Mouse (Mus musculus): ENCODE measurements at regions not wholly inside any gene's neighbourhood (a gene's known extent, or its start where the extent isn't known, plus 50 kb on each side); places are given as distances from the start of the nearest gene placed in this dataset.

- H3K4me1 ChIP-seq (ENCODE audit: control insufficient read depth, insufficient read depth, low read length) = peaks cover 3% of the 10 kb centered on the region; the same call in 1 of the 2 replicates
- H3K27ac ChIP-seq (ENCODE audit: insufficient read depth, low read length) = peak overlapping the region; percentile 29; the same call in 1 of the 2 replicates
- no peak overlapping the region for H3K4me3 ChIP-seq (ENCODE audit: insufficient read depth, low read length)
- TF ChIP-seq CTCF (IDR thresholded peaks at IDR 0.05; ENCODE audit: extremely low read depth, insufficient read depth, low read length) (no peak), POLR2A (IDR thresholded peaks at IDR 0.05; ENCODE audit: extremely low read depth, insufficient read depth, low read length) (no peak)
These were observed 130.4 kb upstream of the Plxnc1 start for GRCm38 (mm10) chr10:95074959-95075590.

DNA sequence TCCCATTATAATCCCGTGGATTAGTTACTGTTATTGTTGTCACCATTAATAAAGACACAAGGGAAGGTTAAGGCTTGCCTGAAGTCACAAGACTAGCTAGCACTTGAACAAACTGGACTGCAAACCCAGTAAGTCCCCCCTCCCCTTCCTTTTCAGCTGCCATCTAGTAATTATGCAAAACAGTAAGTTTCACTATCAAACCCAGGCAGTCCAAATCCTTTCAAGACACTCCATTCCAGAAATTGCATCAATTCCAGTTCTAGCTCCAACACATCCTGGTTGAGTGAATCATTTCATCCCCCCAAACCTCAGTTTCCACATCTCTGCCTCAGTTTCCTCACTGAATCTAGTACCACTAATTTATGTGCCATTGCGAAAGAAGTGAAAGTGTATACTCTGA is 129.7 kb upstream of the Plxnc1 start:
- Histone ChIP-seq H3K4me1 (ENCODE audit: control insufficient read depth, insufficient read depth, low read length) (peaks cover 3% of the 10 kb centered on the region; the same call in 1 of the 2 replicates), H3K4me3 (ENCODE audit: insufficient read depth, low read length) (no peak overlapping the region), H3K27ac (ENCODE audit: insufficient read depth, low read length) (no peak overlapping the region)
- TF ChIP-seq POLR2A (IDR thresholded peaks at IDR 0.05; ENCODE audit: extremely low read depth, insufficient read depth, low read length) (no peak), CTCF (IDR thresholded peaks at IDR 0.05; ENCODE audit: extremely low read depth, insufficient read depth, low read length) (no peak)

- Histone ChIP-seq H3K4me1 (ENCODE audit: control insufficient read depth, insufficient read depth, low read length) (no peaks in the 10 kb centered on the region), H3K4me3 (ENCODE audit: insufficient read depth, low read length) (no peak overlapping the region)
- TF ChIP-seq CTCF (IDR thresholded peaks at IDR 0.05; ENCODE audit: extremely low read depth, insufficient read depth, low read length) (no peak), POLR2A (IDR thresholded peaks at IDR 0.05; ENCODE audit: extremely low read depth, insufficient read depth, low read length) (no peak)
These were observed 123.3 kb upstream of the Plxnc1 start for GRCm38 (mm10) chr10:95067971-95068370.

DNA sequence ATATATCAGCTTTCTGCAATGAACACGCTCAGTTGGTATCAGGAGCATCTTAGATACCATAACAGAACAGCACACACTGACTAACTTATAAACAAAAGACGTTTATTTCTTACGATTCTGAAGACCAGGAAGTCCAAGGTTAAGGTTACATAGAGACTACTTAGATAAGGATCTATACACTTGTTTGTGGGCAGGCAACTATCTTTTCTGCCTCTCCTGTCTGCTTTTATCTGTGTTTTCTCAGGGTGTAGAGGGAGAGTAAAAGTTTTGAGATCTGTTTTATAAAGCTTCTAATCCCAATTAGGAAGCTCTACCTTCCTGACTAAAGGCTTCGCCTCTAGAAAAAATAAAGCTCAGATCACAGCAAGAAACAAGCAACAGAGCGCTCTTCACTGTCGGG is 122.1 kb upstream of the Plxnc1 start:
- Histone ChIP-seq H3K27ac (ENCODE audit: insufficient read depth, low read length) (no peak overlapping the region), H3K4me3 (ENCODE audit: insufficient read depth, low read length) (no peak overlapping the region), H3K4me1 (ENCODE audit: control insufficient read depth, insufficient read depth, low read length) (no peaks in the 10 kb centered on the region)
- TF ChIP-seq POLR2A (IDR thresholded peaks at IDR 0.05; ENCODE audit: extremely low read depth, insufficient read depth, low read length) (no peak), CTCF (IDR thresholded peaks at IDR 0.05; ENCODE audit: extremely low read depth, insufficient read depth, low read length) (no peak)

More at GRCm38 (mm10) chr10:95067971-95068370, 123.3 kb upstream of the Plxnc1 start:
- H3K27ac ChIP-seq (ENCODE audit: insufficient read depth, low read length) = no peak overlapping the region

DNA sequence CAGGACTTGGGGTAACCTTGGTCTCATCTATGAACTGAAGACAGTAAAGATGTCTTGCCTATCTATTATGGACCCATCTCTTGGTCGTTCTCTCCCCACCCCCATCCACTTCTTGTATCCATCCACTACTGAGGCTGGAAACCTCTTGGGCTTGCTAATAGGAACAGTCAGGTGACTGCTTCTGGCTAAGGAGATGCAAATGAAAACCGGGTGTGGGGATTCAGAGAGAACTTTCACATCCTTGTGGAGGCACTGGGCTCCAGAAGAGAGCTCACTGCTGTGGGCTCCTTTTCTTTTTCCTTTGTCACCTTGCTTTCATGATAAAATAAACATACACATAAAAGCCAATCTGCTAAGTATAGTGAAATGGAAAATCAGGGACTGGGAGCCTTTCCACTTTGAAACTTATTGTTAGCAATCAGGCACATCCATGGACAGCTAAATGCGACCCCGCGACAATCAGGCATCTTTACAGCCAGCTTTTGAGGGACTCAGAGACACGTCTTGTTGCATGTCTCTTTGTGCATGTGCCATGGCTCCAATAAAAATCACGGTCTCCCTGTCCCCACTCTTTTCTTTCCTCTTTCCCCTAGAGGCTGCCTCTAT is 115.0 kb upstream of the Plxnc1 start:
- TF ChIP-seq POLR2A (IDR thresholded peaks at IDR 0.05; ENCODE audit: extremely low read depth, insufficient read depth, low read length) (no peak), CTCF (IDR thresholded peaks at IDR 0.05; ENCODE audit: extremely low read depth, insufficient read depth, low read length) (no peak)
- H3K4me1 ChIP-seq (ENCODE audit: control insufficient read depth, insufficient read depth, low read length) = no peaks in the 10 kb centered on the region
- H3K4me3 ChIP-seq (ENCODE audit: insufficient read depth, low read length) = no peak overlapping the region
- no peak overlapping the region for H3K27ac ChIP-seq (ENCODE audit: insufficient read depth, low read length)

DNA sequence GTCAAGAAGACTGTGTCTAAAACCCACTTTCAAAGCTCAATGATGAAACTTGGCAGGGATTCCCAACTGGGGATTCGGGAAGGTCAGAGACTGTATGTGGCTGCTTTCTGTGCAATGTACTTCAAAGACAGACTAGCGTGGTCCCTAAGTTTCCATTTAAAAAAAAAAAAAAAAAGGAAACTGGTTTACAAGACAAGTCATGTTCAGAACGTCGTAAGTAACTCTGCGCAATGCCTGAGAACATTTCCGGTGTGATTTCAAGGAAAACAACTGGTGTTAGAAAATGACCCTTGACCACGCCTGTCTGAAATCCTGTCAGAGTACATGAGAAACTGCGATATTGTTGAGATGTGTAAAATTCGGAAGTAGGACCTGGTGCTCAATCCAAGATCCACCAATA is 114.4 kb upstream of the Plxnc1 start:
- no peak for TF ChIP-seq CTCF (IDR thresholded peaks at IDR 0.05; ENCODE audit: extremely low read depth, insufficient read depth, low read length)
- Histone ChIP-seq H3K27ac (ENCODE audit: insufficient read depth, low read length) (no peak overlapping the region), H3K4me3 (ENCODE audit: insufficient read depth, low read length) (no peak overlapping the region), H3K4me1 (ENCODE audit: control insufficient read depth, insufficient read depth, low read length) (no peaks in the 10 kb centered on the region)

DNA sequence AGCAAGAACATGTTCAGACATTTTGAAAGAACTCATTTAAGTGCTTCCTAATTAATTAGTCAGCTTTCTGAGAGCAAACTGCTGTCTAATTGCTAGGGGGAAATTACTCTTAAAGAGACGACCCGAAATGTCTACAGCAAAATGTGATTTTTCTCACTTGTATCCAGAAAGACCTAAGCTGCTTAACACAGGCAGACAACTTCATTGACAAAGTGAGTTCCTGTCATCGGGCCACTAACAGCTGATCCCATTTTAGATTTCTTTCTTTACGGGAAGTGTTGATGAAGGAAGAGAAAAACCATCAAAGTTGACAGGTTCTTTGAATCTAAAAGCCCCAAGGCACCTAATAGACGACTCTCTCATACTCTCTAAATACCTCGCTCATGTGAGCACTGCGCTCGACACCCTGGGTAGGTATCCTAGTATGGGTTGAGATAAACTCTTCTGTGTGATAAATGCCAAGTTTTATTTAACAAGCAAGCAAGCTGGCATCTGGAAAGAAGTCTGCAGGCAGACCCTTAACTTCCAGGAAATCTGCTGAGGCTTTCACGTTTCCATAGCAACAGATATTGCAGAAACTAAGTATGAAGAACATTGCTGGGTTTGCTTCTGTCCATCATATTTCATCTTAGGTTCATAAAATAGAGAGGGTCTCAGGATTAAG is 112.5 kb upstream of the Plxnc1 start:
- no peak overlapping the region for H3K27ac ChIP-seq (ENCODE audit: insufficient read depth, low read length)
- H3K4me3 ChIP-seq (ENCODE audit: insufficient read depth, low read length) = no peak overlapping the region
- TF ChIP-seq CTCF (IDR thresholded peaks at IDR 0.05; ENCODE audit: extremely low read depth, insufficient read depth, low read length) (no peak), POLR2A (IDR thresholded peaks at IDR 0.05; ENCODE audit: extremely low read depth, insufficient read depth, low read length) (no peak)
- H3K4me1 ChIP-seq (ENCODE audit: control insufficient read depth, insufficient read depth, low read length) = no peaks in the 10 kb centered on the region

- H3K4me1 ChIP-seq (ENCODE audit: control insufficient read depth, insufficient read depth, low read length) = no peaks in the 10 kb centered on the region
- no peak overlapping the region for H3K4me3 ChIP-seq (ENCODE audit: insufficient read depth, low read length)
- TF ChIP-seq CTCF (IDR thresholded peaks at IDR 0.05; ENCODE audit: extremely low read depth, insufficient read depth, low read length) (no peak), POLR2A (IDR thresholded peaks at IDR 0.05; ENCODE audit: extremely low read depth, insufficient read depth, low read length) (no peak)
- no peak overlapping the region for H3K27ac ChIP-seq (ENCODE audit: insufficient read depth, low read length)
These were observed 111.9 kb upstream of the Plxnc1 start for GRCm38 (mm10) chr10:95056541-95056940.

- no peak overlapping the region for H3K4me3 ChIP-seq (ENCODE audit: insufficient read depth, low read length)
- H3K27ac ChIP-seq (ENCODE audit: insufficient read depth, low read length) = no peak overlapping the region
- no peaks in the 10 kb centered on the region for H3K4me1 ChIP-seq (ENCODE audit: control insufficient read depth, insufficient read depth, low read length)
- TF ChIP-seq CTCF (IDR thresholded peaks at IDR 0.05; ENCODE audit: extremely low read depth, insufficient read depth, low read length) = no peak
- no peak for TF ChIP-seq POLR2A (IDR thresholded peaks at IDR 0.05; ENCODE audit: extremely low read depth, insufficient read depth, low read length)
These were observed 110.2 kb upstream of the Plxnc1 start for GRCm38 (mm10) chr10:95054869-95055268.

DNA sequence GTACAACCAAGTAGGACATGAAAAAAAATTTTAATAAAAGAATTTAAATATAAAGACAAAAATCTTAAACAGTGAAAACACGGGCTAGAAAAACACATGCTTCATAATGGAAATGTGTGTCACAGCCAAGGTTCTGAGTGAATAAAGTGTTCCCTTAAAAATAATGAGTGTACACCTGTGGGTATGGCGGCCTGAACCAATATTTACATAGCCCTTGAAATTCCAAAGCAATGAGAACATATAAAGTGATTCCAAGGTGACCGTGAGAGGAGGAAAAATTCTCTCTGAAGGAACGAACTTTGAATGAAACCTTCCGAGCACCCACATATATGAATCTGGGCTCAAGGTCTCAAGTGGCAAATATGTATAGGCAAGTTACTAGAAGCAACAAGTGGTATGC is 104.2 kb upstream of the Plxnc1 start:
- no peak overlapping the region for H3K4me3 ChIP-seq (ENCODE audit: insufficient read depth, low read length)
- H3K27ac ChIP-seq (ENCODE audit: insufficient read depth, low read length) = no peak overlapping the region
- TF ChIP-seq POLR2A (IDR thresholded peaks at IDR 0.05; ENCODE audit: extremely low read depth, insufficient read depth, low read length) (no peak), CTCF (IDR thresholded peaks at IDR 0.05; ENCODE audit: extremely low read depth, insufficient read depth, low read length) (no peak)
- H3K4me1 ChIP-seq (ENCODE audit: control insufficient read depth, insufficient read depth, low read length) = no peaks in the 10 kb centered on the region

Measured in cortical plate, adult 2 months (tissue).